Mouse (Mus musculus): Measurements from ENCODE around the gene Mael. TPM values are rescaled to one million over a fixed set of nuclear protein-coding genes. Genes with fewer than 3 reads are reported as not detected.

Mael gene
- polyA plus RNA-seq (2015; fragmentation: Nextera tagmentation; extraction: Ambion mirVana) = 0.14 TPM in 1 of 2 replicates, not detected in the other

- Histone ChIP-seq H3K27me3 (replicated peaks) (no peaks in the 10 kb centered on the region), H3K9me3 (no peaks in the 10 kb centered on the region), H3K4me3 (no peak within 1 kb of the TSS), H3K4me2 (no peak within 1 kb of the TSS), H3K9ac (no peak within 1 kb of the TSS), H3K4me1 (no peaks in the 10 kb centered on the region), H3K27ac (no peak within 1 kb of the TSS), H3K36me3 (replicated peaks) (no peaks in the 10 kb centered on the region)
- 87% methylated on average over 53 of the region's 53 CpGs for WGBS
- ATAC-seq (replicated peaks) = no peak
These were observed at the start of gene Mael for GRCm38 (mm10) chr1:166238315-166238969. Gene Mael, minus strand, starts transcription at chr1:166238747.

DNA sequence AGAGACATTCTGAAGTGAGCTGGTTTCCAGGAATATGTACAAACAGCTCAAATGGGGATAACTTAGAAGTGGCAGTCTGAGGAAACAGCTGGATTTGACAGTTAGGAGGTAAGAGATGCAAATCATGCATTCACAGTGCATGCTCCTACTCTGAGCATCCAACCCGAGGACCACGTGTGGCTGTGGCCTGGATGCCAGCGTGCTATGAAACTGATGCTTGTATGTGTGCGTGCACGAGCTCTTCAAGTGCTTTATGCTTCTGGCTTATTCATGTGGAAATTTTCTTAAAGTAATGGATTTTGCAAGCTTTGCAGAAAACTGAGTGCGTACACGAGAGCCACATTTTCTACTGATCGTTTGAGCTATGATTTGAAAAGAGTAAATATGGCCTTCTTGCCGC, 47.7 kb upstream of the Mael start:
- Histone ChIP-seq H3K9me3 (no peaks in the 10 kb centered on the region), H3K27me3 (replicated peaks) (no peaks in the 10 kb centered on the region), H3K27ac (peak overlapping the region; percentile 67), H3K9ac (peak overlapping the region; percentile 13; the same call in 1 of the 2 replicates), H3K4me1 (peaks cover 50% of the 10 kb centered on the region), H3K36me3 (replicated peaks) (no peaks in the 10 kb centered on the region), H3K4me2 (no peak overlapping the region), H3K4me3 (no peak overlapping the region)
- 30% methylated on average over 9 of the region's 9 CpGs for WGBS
- no peak for ATAC-seq (replicated peaks)

- Histone ChIP-seq H3K36me3 (replicated peaks) (no peaks in the 10 kb centered on the region), H3K27me3 (replicated peaks) (no peaks in the 10 kb centered on the region), H3K4me3 (no peak overlapping the region), H3K9ac (no peak overlapping the region), H3K4me1 (peaks cover 68% of the 10 kb centered on the region), H3K27ac (peak overlapping the region; percentile 14; the same call in 1 of the 2 replicates), H3K4me2 (no peak overlapping the region), H3K9me3 (no peaks in the 10 kb centered on the region)
- WGBS = 38% methylated on average over 8 of the region's 8 CpGs
- ATAC-seq (replicated peaks) = no peak
These were observed 45.8 kb upstream of the Mael start for GRCm38 (mm10) chr1:166284390-166284789.

DNA sequence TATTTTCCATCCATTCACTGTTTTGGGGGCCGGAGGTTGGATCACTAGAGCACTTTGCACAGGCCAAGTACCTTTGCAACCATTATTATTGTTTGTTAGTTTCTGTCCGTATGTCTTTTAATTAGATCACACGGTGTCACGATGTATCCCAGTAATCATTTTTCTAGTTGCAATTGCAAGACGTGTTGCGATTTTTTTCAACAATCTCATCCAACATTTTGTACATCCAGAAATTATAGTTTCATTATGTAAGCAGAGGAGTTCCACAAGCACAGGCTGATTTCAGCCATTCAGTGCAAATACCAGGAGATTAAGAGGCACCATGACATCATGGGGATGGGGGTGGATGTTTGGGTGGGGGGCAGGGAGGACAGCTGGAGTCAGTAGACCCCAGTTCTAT, 44.9 kb upstream of the Mael start:
- H3K27me3 ChIP-seq (replicated peaks) = no peaks in the 10 kb centered on the region
- H3K9me3 ChIP-seq = no peaks in the 10 kb centered on the region
- H3K27ac ChIP-seq = peak overlapping the region; percentile 60; the same call in 1 of the 2 replicates
- H3K4me3 ChIP-seq = no peak overlapping the region
- no peak overlapping the region for H3K4me2 ChIP-seq
- H3K4me1 ChIP-seq = peaks cover 77% of the 10 kb centered on the region
- WGBS = 32% methylated on average over 6 of the region's 6 CpGs
- no peak overlapping the region for H3K9ac ChIP-seq
- no peaks in the 10 kb centered on the region for H3K36me3 ChIP-seq (replicated peaks)
- ATAC-seq (replicated peaks) = no peak

GRCm38 (mm10) chr1:166282597-166283210, 44.2 kb upstream of the Mael start:
- H3K27ac ChIP-seq = peak overlapping the region; percentile 60
- peak; percentile 85 for ATAC-seq (replicated peaks)
- H3K36me3 ChIP-seq (replicated peaks) = no peaks in the 10 kb centered on the region
- peaks cover 78% of the 10 kb centered on the region for H3K4me1 ChIP-seq
- 2% methylated on average over 22 of the region's 22 CpGs for WGBS
- no peak overlapping the region for H3K4me3 ChIP-seq
- H3K27me3 ChIP-seq (replicated peaks) = no peaks in the 10 kb centered on the region
- no peaks in the 10 kb centered on the region for H3K9me3 ChIP-seq
- H3K4me2 ChIP-seq = peak overlapping the region; percentile 40
- H3K9ac ChIP-seq = no peak overlapping the region; the same call in 1 of the 2 replicates

DNA sequence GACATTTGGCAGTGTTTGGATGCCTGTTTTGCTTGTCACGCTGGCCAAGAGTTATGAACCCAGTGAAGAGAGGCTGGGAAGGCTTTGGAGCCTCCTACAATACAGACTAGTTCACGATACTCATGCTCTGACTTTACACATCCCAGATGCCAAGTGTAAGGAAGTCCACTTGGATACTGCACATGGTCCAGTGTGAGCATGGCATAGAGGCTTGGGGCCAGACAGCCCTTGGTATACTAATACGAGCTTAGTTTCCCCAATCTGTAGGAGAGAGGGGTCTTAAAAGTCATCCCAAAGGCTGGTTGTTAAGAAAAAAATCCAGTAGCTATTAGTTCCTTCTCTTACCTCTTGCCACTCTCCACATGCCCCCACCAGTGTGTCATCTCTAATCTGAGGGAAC, 43.3 kb upstream of the Mael start:
- WGBS = 11% methylated on average over 3 of the region's 3 CpGs
- no peak for ATAC-seq (replicated peaks)

DNA sequence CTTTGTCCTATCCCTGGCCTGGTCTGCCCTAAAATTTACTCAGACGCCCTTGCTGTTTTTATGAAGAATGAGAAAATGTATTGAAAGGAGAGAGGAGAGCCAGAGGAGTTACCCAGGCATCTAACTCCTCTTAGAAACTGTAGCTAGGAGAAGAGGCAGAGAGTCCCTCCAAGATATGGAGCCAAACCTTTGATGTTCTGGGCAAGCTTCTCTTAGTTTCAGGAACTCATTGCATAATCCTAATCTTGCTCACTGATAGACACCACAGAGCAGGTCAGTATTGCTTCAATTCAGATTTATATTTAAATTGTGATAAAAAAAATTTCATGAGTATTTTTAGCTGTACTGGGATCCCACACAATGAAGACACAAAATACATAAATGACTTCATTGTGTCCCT, 42.7 kb upstream of the Mael start:
- H3K4me1 ChIP-seq = peaks cover 66% of the 10 kb centered on the region
- ATAC-seq (replicated peaks) = no peak
- no peak overlapping the region for H3K4me3 ChIP-seq
- H3K27me3 ChIP-seq (replicated peaks) = no peaks in the 10 kb centered on the region
- no peaks in the 10 kb centered on the region for H3K36me3 ChIP-seq (replicated peaks)
- H3K9me3 ChIP-seq = no peaks in the 10 kb centered on the region
- H3K4me2 ChIP-seq = peak overlapping the region; percentile 25; the same call in 1 of the 2 replicates
- no peak overlapping the region for H3K9ac ChIP-seq
- WGBS = 22% methylated on average over 1 of the region's 1 CpGs
- peak overlapping the region; percentile 79 for H3K27ac ChIP-seq

More for the DNA sequence above, 43.3 kb upstream of the Mael start:
- Histone ChIP-seq H3K4me3 (no peak overlapping the region), H3K27me3 (replicated peaks) (no peaks in the 10 kb centered on the region), H3K36me3 (replicated peaks) (no peaks in the 10 kb centered on the region), H3K9me3 (no peaks in the 10 kb centered on the region), H3K4me1 (peaks cover 72% of the 10 kb centered on the region), H3K4me2 (no peak overlapping the region), H3K27ac (peak overlapping the region; percentile 60; the same call in 1 of the 2 replicates), H3K9ac (no peak overlapping the region)

- peak overlapping the region; percentile 25 for H3K4me2 ChIP-seq
- H3K9me3 ChIP-seq = no peaks in the 10 kb centered on the region
- no peak overlapping the region for H3K9ac ChIP-seq
- no peaks in the 10 kb centered on the region for H3K36me3 ChIP-seq (replicated peaks)
- 0% methylated on average over 1 of the region's 1 CpGs for WGBS
- ATAC-seq (replicated peaks) = peak; percentile 82
- H3K4me1 ChIP-seq = peaks cover 63% of the 10 kb centered on the region
- no peak overlapping the region for H3K4me3 ChIP-seq
- H3K27me3 ChIP-seq (replicated peaks) = no peaks in the 10 kb centered on the region
- H3K27ac ChIP-seq = peak overlapping the region; percentile 79
These were observed 42.0 kb upstream of the Mael start for GRCm38 (mm10) chr1:166280566-166280965.

DNA sequence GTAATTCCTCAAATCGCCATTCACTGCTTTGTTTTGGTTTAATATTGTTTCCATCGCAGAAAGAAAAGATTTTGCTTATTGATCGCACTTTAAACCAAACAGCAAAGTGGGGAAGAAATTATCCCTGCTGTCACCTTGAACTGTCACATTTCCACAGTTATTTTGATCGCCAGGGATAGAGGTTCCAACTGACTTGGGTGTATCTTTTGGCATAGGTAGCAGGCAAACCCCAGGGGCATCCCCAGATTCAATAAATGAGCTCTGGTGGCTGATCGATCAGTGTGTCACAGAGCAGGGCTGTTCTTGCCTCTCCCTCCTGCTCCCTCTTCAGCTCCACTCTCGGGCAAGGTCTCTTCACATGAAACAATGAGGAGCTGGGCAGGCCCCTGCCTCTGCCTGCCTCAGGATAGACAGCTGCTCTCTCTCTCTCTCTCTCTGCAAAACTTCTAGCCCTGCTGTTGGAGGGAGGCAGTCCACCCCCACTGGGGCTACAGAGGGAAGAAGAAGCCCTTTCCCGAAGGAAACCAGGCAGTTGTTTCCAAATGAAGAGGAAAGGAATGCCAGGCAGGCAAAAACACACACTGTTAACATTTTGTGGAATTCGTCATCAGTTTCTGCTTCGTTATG, 41.1 kb upstream of the Mael start:
- Histone ChIP-seq H3K4me2 (0 out of 2 replicates have a peak overlapping the region, but pooled peaks have one; percentile 25), H3K9me3 (no peaks in the 10 kb centered on the region), H3K27me3 (replicated peaks) (no peaks in the 10 kb centered on the region), H3K4me1 (peaks cover 60% of the 10 kb centered on the region), H3K27ac (peak overlapping the region; percentile 79), H3K4me3 (no peak overlapping the region), H3K36me3 (replicated peaks) (no peaks in the 10 kb centered on the region), H3K9ac (no peak overlapping the region)
- ATAC-seq (replicated peaks) = no peak
- WGBS = 15% methylated on average over 9 of the region's 9 CpGs

GRCm38 (mm10) chr1:166278786-166279185, 40.2 kb upstream of the Mael start:
- 20% methylated on average over 2 of the region's 2 CpGs for WGBS
- H3K9me3 ChIP-seq = no peaks in the 10 kb centered on the region
- no peak overlapping the region for H3K4me3 ChIP-seq
- H3K27ac ChIP-seq = no peak overlapping the region; the same call in 1 of the 2 replicates
- H3K4me2 ChIP-seq = no peak overlapping the region
- H3K4me1 ChIP-seq = peaks cover 53% of the 10 kb centered on the region
- ATAC-seq (replicated peaks) = no peak
- no peak overlapping the region for H3K9ac ChIP-seq
- H3K27me3 ChIP-seq (replicated peaks) = no peaks in the 10 kb centered on the region
- H3K36me3 ChIP-seq (replicated peaks) = no peaks in the 10 kb centered on the region

- Histone ChIP-seq H3K9me3 (no peaks in the 10 kb centered on the region), H3K4me1 (no peaks in the 10 kb centered on the region), H3K36me3 (replicated peaks) (peaks cover 3% of the 10 kb centered on the region; the same call in 1 of the 2 replicates), H3K27ac (no peak overlapping the region), H3K27me3 (replicated peaks) (no peaks in the 10 kb centered on the region), H3K4me2 (no peak overlapping the region), H3K9ac (no peak overlapping the region), H3K4me3 (no peak overlapping the region)
- ATAC-seq (replicated peaks) = no peak
- WGBS = 97% methylated on average over 5 of the region's 5 CpGs
These were observed 29.7 kb upstream of the Mael start for GRCm38 (mm10) chr1:166268218-166268617.

- H3K27me3 ChIP-seq (replicated peaks) = no peaks in the 10 kb centered on the region
- no peaks in the 10 kb centered on the region for H3K4me1 ChIP-seq
- H3K9ac ChIP-seq = no peak overlapping the region
- no peak overlapping the region for H3K27ac ChIP-seq
- H3K4me2 ChIP-seq = no peak overlapping the region
- no peaks in the 10 kb centered on the region for H3K9me3 ChIP-seq
- WGBS = 97% methylated on average over 9 of the region's 9 CpGs
- H3K4me3 ChIP-seq = no peak overlapping the region
- ATAC-seq (replicated peaks) = no peak
- H3K36me3 ChIP-seq (replicated peaks) = peaks cover 3% of the 10 kb centered on the region; the same call in 1 of the 2 replicates
These were observed 28.4 kb upstream of the Mael start for GRCm38 (mm10) chr1:166266918-166267317.
